Mouse (Mus musculus) stomach, postnatal 0 days (tissue): ENCODE results near the gene Prc1.

Experiments used
- CTCF ChIP-seq: IDR thresholded peaks from 2 replicates; pipeline ENCODE4 v1.5.1; 2016; ENCODE audit warnings: antibody characterized with exemption, low read depth, mild to moderate bottlenecking, moderate library complexity
- EP300 ChIP-seq: optimal IDR thresholded peaks from 2 replicates; pipeline ENCODE3; 2016; ENCODE audit warnings: antibody characterized with exemption

DNA sequence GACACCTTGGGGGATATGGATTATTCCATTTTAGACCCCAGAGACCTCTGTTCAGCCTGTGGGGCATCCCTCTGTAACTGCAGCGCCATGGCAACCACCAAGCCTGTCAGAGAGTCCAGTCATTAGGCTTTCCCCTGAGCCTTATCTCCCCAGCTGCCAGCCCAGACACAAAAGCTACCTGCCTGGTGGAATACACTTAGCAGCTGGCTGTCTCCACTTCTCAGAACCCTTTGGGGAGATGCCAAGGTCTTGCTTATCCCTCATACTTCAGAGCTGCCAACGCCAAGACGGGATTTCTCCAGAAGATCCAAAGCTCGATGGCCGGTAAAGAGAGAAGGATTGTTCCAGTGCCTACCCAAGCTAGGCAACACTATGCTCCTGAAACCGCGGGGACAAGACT, 47.5 kb downstream of the Prc1 start:
- no peak for TF ChIP-seq CTCF
- TF ChIP-seq EP300, result no peak
